Mouse (Mus musculus) kidney, embryonic 16.5 days (tissue): ENCODE measurements around the gene Cobll1. TPM values are rescaled to one million over a fixed set of nuclear protein-coding genes. Genes with fewer than 3 reads are reported as not detected.

Experiments used
- ATAC-seq: fragments of 200-750 bp; cut with Nextera tagmentation; 2 replicates; pipeline ENCODE4 v1.8.0; 2017; ENCODE audit warnings: moderate TSS enrichment; ENCODE audit not compliant: low FRiP score, low TSS enrichment
- H3K27ac ChIP-seq: fragments of 300-500 bp; sonication (generic); 2 replicates; pipeline ENCODE4 v1.5.1; 2014; ENCODE audit warnings: low read length
- H3K27me3 ChIP-seq: fragments of 300-500 bp; sonication (generic); 2 replicates; pipeline ENCODE4 v1.6.1; 2014; ENCODE audit warnings: low read length, control low read depth, mixed read lengths; ENCODE audit not compliant: insufficient read depth
- H3K36me3 ChIP-seq: fragments of 300-500 bp; sonication (generic); 2 replicates; pipeline ENCODE4 v1.6.1; 2014; ENCODE audit warnings: low read length, control low read depth, mixed read lengths; ENCODE audit not compliant: insufficient read depth
- H3K4me1 ChIP-seq: fragments of 300-500 bp; sonication (generic); 2 replicates; pipeline ENCODE4 v1.6.1; 2014; ENCODE audit warnings: low read length, control low read depth, mixed read lengths; ENCODE audit not compliant: insufficient read depth
- H3K4me2 ChIP-seq: fragments of 300-500 bp; sonication (generic); replicated peaks from 2 replicates; pipeline ENCODE4 v1.6.1; 2014; ENCODE audit warnings: low read depth, low read length
- H3K4me3 ChIP-seq: fragments of 300-500 bp; sonication (generic); 2 replicates; pipeline ENCODE4 v1.5.1; 2014; ENCODE audit warnings: mild to moderate bottlenecking, low read length
- H3K9ac ChIP-seq: fragments of 300-500 bp; sonication (generic); replicated peaks from 2 replicates; pipeline ENCODE4 v1.6.1; 2014; ENCODE audit warnings: low read length
- H3K9me3 ChIP-seq: fragments of 300-500 bp; sonication (generic); 2 replicates; pipeline ENCODE4 v1.6.1; 2016; ENCODE audit warnings: low read length, control low read depth
- WGBS: fragments of 180-500 bp; shearing (Covaris S2); extraction: QIAGEN DNeasy Blood & Tissue Kit; methylation state at CpG from one replicate; pipeline ENCODE4 v1.1.7; 2014; 5-methylcytosine and 5-hydroxymethylcytosine counted together
- polyA plus RNA-seq: library from polyadenylated mRNA; unstranded; fragments of >200 nt; fragmentation: Nextera tagmentation; extraction: Ambion mirVana; gene quantifications from 2 replicates; pipeline ENCODE4 v1.2.1, GENCODE M21; 2015

The Cobll1 gene
- polyA plus RNA-seq, 1 experiment from 2014 or later = 21.2 TPM

GRCm38 (mm10) chr2:65052191-65053012 lies 186.8 kb downstream of the Cobll1 start:
- Histone ChIP-seq H3K9ac (no peak overlapping the region), H3K27me3 (no peaks in the 10 kb centered on the region), H3K9me3 (no peaks in the 10 kb centered on the region), H3K36me3 (no peaks in the 10 kb centered on the region), H3K4me3 (no peak overlapping the region), H3K27ac (no peak overlapping the region), H3K4me2 (no peak overlapping the region), H3K4me1 (no peaks in the 10 kb centered on the region)
- WGBS = 95% methylated on average over 6 of the region's 6 CpGs
- ATAC-seq = no peak

DNA sequence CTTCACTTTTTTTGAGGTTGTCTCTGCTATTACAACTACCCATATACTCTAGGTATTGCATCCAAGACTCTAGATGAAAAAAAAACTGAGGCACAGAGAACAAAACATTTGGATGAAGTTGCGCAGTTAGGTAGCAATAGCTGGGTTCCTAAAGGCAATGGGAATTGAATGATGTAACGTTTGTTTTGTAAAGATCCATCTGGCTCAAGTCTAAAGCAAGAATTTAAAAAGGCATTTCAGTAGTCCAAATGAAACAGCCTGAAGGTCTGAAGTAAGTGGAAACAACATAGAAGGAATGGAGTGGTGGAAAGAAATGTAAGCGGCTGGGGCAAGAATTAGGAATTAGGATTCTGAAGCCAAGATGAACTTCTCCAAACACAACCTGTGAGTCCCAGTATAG lies 188.4 kb downstream of the Cobll1 start:
- Histone ChIP-seq H3K4me1 (no peaks in the 10 kb centered on the region), H3K9me3 (no peaks in the 10 kb centered on the region), H3K4me3 (no peak overlapping the region), H3K27me3 (no peaks in the 10 kb centered on the region), H3K27ac (no peak overlapping the region), H3K4me2 (no peak overlapping the region), H3K36me3 (no peaks in the 10 kb centered on the region), H3K9ac (no peak overlapping the region)
- 93% methylated on average over 3 of the region's 3 CpGs for WGBS
- ATAC-seq = no peak

GRCm38 (mm10) chr2:65048234-65049017 lies 190.8 kb downstream of the Cobll1 start:
- Histone ChIP-seq H3K4me3 (no peak overlapping the region), H3K27me3 (no peaks in the 10 kb centered on the region), H3K9ac (no peak overlapping the region), H3K36me3 (no peaks in the 10 kb centered on the region), H3K9me3 (no peaks in the 10 kb centered on the region), H3K4me1 (no peaks in the 10 kb centered on the region), H3K27ac (no peak overlapping the region), H3K4me2 (no peak overlapping the region)
- 48% methylated on average over 6 of the region's 6 CpGs for WGBS
- no peak for ATAC-seq

Other genes starting within 250 kb of the Cobll1 start
- 34.4 and 35.6 TPM in 2 replicates for gene Grb14, start 214.4 kb downstream of the Cobll1 start, polyA plus RNA-seq
- gene Slc38a11, start 124.6 kb upstream of the Cobll1 start, polyA plus RNA-seq = 0.62 and 0.75 TPM in 2 replicates